Comparison of ENCODE assay signal across 22 mouse cellular contexts in the genomic region with DNA sequence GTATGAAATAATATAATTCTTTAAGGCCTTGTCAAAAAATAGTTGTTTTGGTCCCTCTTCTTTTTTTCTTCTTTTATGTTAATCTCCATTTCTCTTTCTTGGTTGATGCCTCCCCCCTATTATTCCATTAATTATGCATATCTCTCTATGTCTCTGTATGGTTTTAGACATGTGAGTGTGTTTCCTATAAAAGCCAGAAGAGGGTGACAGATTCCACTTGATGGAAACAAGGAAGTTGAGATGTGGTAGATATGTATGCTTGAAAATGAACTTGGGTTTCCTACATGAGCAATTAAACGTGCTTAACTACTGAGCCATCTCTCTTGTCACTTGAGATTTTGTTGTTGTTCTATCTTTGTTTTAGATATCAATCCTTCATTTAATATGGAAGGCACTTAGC. TPM values are rescaled to one million over a fixed set of nuclear protein-coding genes. Genes with fewer than 3 reads are reported as not detected.
A peak's percentile ranks its signal among the peaks of the same experiment; 100 is the strongest.
DNase-seq lines count a peak whose midpoint lies in the region; ATAC-seq and TF ChIP-seq lines count a peak whose summit lies in the region.
"Had no signal": no experiment of that assay in that cellular context is flagged by ENCODE, and none has a peak within 500 bp of the region (broad histone marks: within the 10 kb centered on the region; RNA-seq: fewer than 3 reads in every experiment).

No protein-coding gene starts in this region.

- no peaks in the 10 kb centered on the region for H3K4me1 ChIP-seq in intestine, postnatal 0 days (replicated peaks; ENCODE audit: control insufficient read depth, insufficient read depth, low read length)
- no peaks in the 10 kb centered on the region for H3K4me1 ChIP-seq in intestine, embryonic 15.5 days (replicated peaks)
- no peaks in the 10 kb centered on the region for H3K4me1 ChIP-seq in lung, postnatal 0 days (ENCODE audit: insufficient read depth, low read depth, low read length)
- H3K4me1 ChIP-seq: embryonic facial prominence, embryonic 12.5 days; limb, embryonic 13.5 days; midbrain, embryonic 12.5 days had no signal

- H3K27me3 ChIP-seq in intestine, postnatal 0 days (replicated peaks; ENCODE audit: control insufficient read depth, insufficient read depth, low read length), result no peaks in the 10 kb centered on the region
- H3K27me3 ChIP-seq in intestine, embryonic 15.5 days (replicated peaks), result no peaks in the 10 kb centered on the region
- no peaks in the 10 kb centered on the region for H3K27me3 ChIP-seq in lung, postnatal 0 days (replicated peaks; ENCODE audit: insufficient read depth, low read length)
- H3K27me3 ChIP-seq: embryonic facial prominence, embryonic 12.5 days; limb, embryonic 13.5 days; midbrain, embryonic 12.5 days had no signal

- peak; percentile 4 for DNase-seq in embryo, embryonic 10 days (ENCODE audit: low spot score)
- no peak for DNase-seq in embryo, embryonic 11 days
- peak; percentile 10 for DNase-seq in lung, postnatal 0 days (ENCODE audit: low spot score)
- no peak for DNase-seq in lung, postnatal 14 days
- peak; percentile 2 for DNase-seq in retina, embryonic 14.5 days (ENCODE audit: low spot score)
- no peak for DNase-seq in urinary bladder, adult 2 months (ENCODE audit: low spot score)
- DNase-seq: cerebellum, adult 11 months; gastrocnemius, postnatal 36 days; heart, postnatal 36 days; kidney, adult 2 months; lung, adult 18-20 months; spleen, adult 18-20 months; thymus, adult 2 months had no signal

- no peak overlapping the region for H3K9ac ChIP-seq in intestine, postnatal 0 days (ENCODE audit: low read depth, low read length)
- no peak overlapping the region for H3K9ac ChIP-seq in intestine, embryonic 15.5 days
- no peak overlapping the region for H3K9ac ChIP-seq in lung, postnatal 0 days (replicated peaks; ENCODE audit: low read depth)
- H3K9ac ChIP-seq: embryonic facial prominence, embryonic 12.5 days; limb, embryonic 13.5 days; midbrain, embryonic 12.5 days had no signal

- no peak overlapping the region for H3K4me2 ChIP-seq in intestine, postnatal 0 days (replicated peaks; ENCODE audit: low read depth)
- no peak overlapping the region for H3K4me2 ChIP-seq in intestine, embryonic 15.5 days (replicated peaks)
- H3K4me2 ChIP-seq in lung, postnatal 0 days (replicated peaks; ENCODE audit: low read depth, low read length), result no peak overlapping the region
- H3K4me2 ChIP-seq: embryonic facial prominence, embryonic 12.5 days; heart, embryonic 11.5 days; limb, embryonic 13.5 days; midbrain, embryonic 12.5 days had no signal

- H3K4me3 ChIP-seq in intestine, postnatal 0 days (ENCODE audit: low read depth, low read length), result no peak overlapping the region
- H3K4me3 ChIP-seq in intestine, embryonic 15.5 days (replicated peaks), result no peak overlapping the region
- H3K4me3 ChIP-seq in lung, postnatal 0 days (ENCODE audit: low read depth, low read length), result no peak overlapping the region
- H3K4me3 ChIP-seq: embryonic facial prominence, embryonic 12.5 days; limb, embryonic 13.5 days; midbrain, embryonic 12.5 days had no signal

- no peaks in the 10 kb centered on the region for H3K36me3 ChIP-seq in intestine, postnatal 0 days (ENCODE audit: control insufficient read depth, insufficient read depth)
- H3K36me3 ChIP-seq in intestine, embryonic 15.5 days, result no peaks in the 10 kb centered on the region
- H3K36me3 ChIP-seq in lung, postnatal 0 days (ENCODE audit: insufficient read depth, low read length), result no peaks in the 10 kb centered on the region
- H3K36me3 ChIP-seq: embryonic facial prominence, embryonic 12.5 days; limb, embryonic 13.5 days; midbrain, embryonic 12.5 days had no signal

- ATAC-seq in intestine, postnatal 0 days, result no peak
- no peak for ATAC-seq in intestine, embryonic 15.5 days
- ATAC-seq in lung, postnatal 0 days, result no peak
- ATAC-seq: hindbrain, embryonic 16.5 days had no signal

- TF ChIP-seq EP300 in lung, postnatal 0 days (IDR thresholded peaks at IDR 0.05), result no peak

- H3K9me3 ChIP-seq in intestine, postnatal 0 days (ENCODE audit: control insufficient read depth), result no peaks in the 10 kb centered on the region
- no peaks in the 10 kb centered on the region for H3K9me3 ChIP-seq in intestine, embryonic 15.5 days
- H3K9me3 ChIP-seq in lung, postnatal 0 days (ENCODE audit: low read length), result no peaks in the 10 kb centered on the region
- H3K9me3 ChIP-seq: embryonic facial prominence, embryonic 12.5 days; limb, embryonic 13.5 days; midbrain, embryonic 12.5 days had no signal

- H3K27ac ChIP-seq in intestine, postnatal 0 days (ENCODE audit: low read depth, low read length), result no peak overlapping the region
- H3K27ac ChIP-seq in intestine, embryonic 15.5 days, result no peak overlapping the region
- H3K27ac ChIP-seq in lung, postnatal 0 days (ENCODE audit: low read length), result no peak overlapping the region
- H3K27ac ChIP-seq: embryonic facial prominence, embryonic 12.5 days; limb, embryonic 13.5 days; midbrain, embryonic 12.5 days had no signal

- TF ChIP-seq CTCF in intestine, postnatal 0 days (IDR thresholded peaks at IDR 0.05; ENCODE audit: low read depth), result peak; percentile 67
- peak; percentile 45 for TF ChIP-seq CTCF in lung, postnatal 0 days (IDR thresholded peaks at IDR 0.05)

- 42% methylated on average over 1 of the region's 1 CpGs for WGBS in intestine, postnatal 0 days
- WGBS in intestine, embryonic 15.5 days, result 62% methylated on average over 1 of the region's 1 CpGs
- WGBS in lung, postnatal 0 days, result 36% methylated on average over 1 of the region's 1 CpGs

RNA-seq across cellular contexts. Expression of gene Sprr2h, which starts 8.8 kb away (rescaled TPM):
- polyA plus RNA-seq in intestine, postnatal 0 days (2015; fragmentation: Nextera tagmentation; extraction: Ambion mirVana), result not detected in 2 replicates
- not detected in 2 replicates for polyA plus RNA-seq in intestine, embryonic 15.5 days (2015; fragmentation: Nextera tagmentation; extraction: Ambion mirVana)
- not detected in 2 replicates for polyA plus RNA-seq in lung, postnatal 0 days (2015; fragmentation: Nextera tagmentation; extraction: Ambion mirVana)
- polyA plus RNA-seq in urinary bladder, adult 2 months (2012; rRNA removed), result not detected in 2 replicates
- polyA plus RNA-seq: embryonic facial prominence, embryonic 12.5 days; heart, embryonic 11.5 days; hindbrain, embryonic 16.5 days; kidney, adult 2 months; large intestine, adult 2 months; limb, embryonic 13.5 days; midbrain, embryonic 12.5 days; stomach, embryonic 14.5 days had no signal

RNA-seq across cellular contexts. Expression of gene Sprr2i, which starts 13.5 kb away (rescaled TPM):
- polyA plus RNA-seq in intestine, postnatal 0 days (2015; fragmentation: Nextera tagmentation; extraction: Ambion mirVana), result not detected in 2 replicates
- polyA plus RNA-seq in intestine, embryonic 15.5 days (2015; fragmentation: Nextera tagmentation; extraction: Ambion mirVana), result not detected in 2 replicates
- polyA plus RNA-seq in lung, postnatal 0 days (2015; fragmentation: Nextera tagmentation; extraction: Ambion mirVana), result not detected in 2 replicates
- polyA plus RNA-seq in urinary bladder, adult 2 months (2012; rRNA removed), result not detected in 2 replicates
- polyA plus RNA-seq: embryonic facial prominence, embryonic 12.5 days; heart, embryonic 11.5 days; hindbrain, embryonic 16.5 days; kidney, adult 2 months; large intestine, adult 2 months; limb, embryonic 13.5 days; midbrain, embryonic 12.5 days; stomach, embryonic 14.5 days had no signal

RNA-seq across cellular contexts. Expression of gene Sprr2j-ps, which starts 23.6 kb away (rescaled TPM):
- polyA plus RNA-seq in intestine, postnatal 0 days (2015; fragmentation: Nextera tagmentation; extraction: Ambion mirVana), result not detected in 2 replicates
- not detected in 2 replicates for polyA plus RNA-seq in intestine, embryonic 15.5 days (2015; fragmentation: Nextera tagmentation; extraction: Ambion mirVana)
- polyA plus RNA-seq in lung, postnatal 0 days (2015; fragmentation: Nextera tagmentation; extraction: Ambion mirVana), result not detected in 2 replicates
- polyA plus RNA-seq in urinary bladder, adult 2 months (2012; rRNA removed), result not detected in 2 replicates
- polyA plus RNA-seq: embryonic facial prominence, embryonic 12.5 days; heart, embryonic 11.5 days; hindbrain, embryonic 16.5 days; kidney, adult 2 months; large intestine, adult 2 months; limb, embryonic 13.5 days; midbrain, embryonic 12.5 days; stomach, embryonic 14.5 days had no signal

RNA-seq across cellular contexts. Expression of gene Sprr2f, which starts 29.3 kb away (rescaled TPM):
- polyA plus RNA-seq in intestine, postnatal 0 days (2015; fragmentation: Nextera tagmentation; extraction: Ambion mirVana), result not detected in 2 replicates
- polyA plus RNA-seq in intestine, embryonic 15.5 days (2015; fragmentation: Nextera tagmentation; extraction: Ambion mirVana), result not detected in 2 replicates
- not detected in 2 replicates for polyA plus RNA-seq in lung, postnatal 0 days (2015; fragmentation: Nextera tagmentation; extraction: Ambion mirVana)
- polyA plus RNA-seq in urinary bladder, adult 2 months (2012; rRNA removed), result 2.6 and 2.8 TPM in 2 replicates
- polyA plus RNA-seq: embryonic facial prominence, embryonic 12.5 days; heart, embryonic 11.5 days; hindbrain, embryonic 16.5 days; large intestine, adult 2 months; limb, embryonic 13.5 days; midbrain, embryonic 12.5 days; stomach, embryonic 14.5 days had no signal

RNA-seq across cellular contexts. Expression of gene Gm9774, which starts 34.9 kb away (rescaled TPM):
- 7.5 and 8.9 TPM in 2 replicates for polyA plus RNA-seq in intestine, postnatal 0 days (2015; fragmentation: Nextera tagmentation; extraction: Ambion mirVana)
- polyA plus RNA-seq in intestine, embryonic 15.5 days (2015; fragmentation: Nextera tagmentation; extraction: Ambion mirVana), result 7.7 and 9.0 TPM in 2 replicates
- 7.4 TPM in 2 replicates for polyA plus RNA-seq in lung, postnatal 0 days (2015; fragmentation: Nextera tagmentation; extraction: Ambion mirVana)
- 9.5 and 10.7 TPM in 2 replicates for polyA plus RNA-seq in urinary bladder, adult 2 months (2012; rRNA removed)

Comparison
In these comparisons a context has a peak if more than half of its experiments do, and no peak if none do; other contexts are left out.
1. DNase-seq: peak in embryo, embryonic 10 days (single experiment), lung, postnatal 0 days (single experiment) and retina, embryonic 14.5 days (single experiment); none in embryo, embryonic 11 days (single experiment), lung, postnatal 14 days (single experiment) and urinary bladder, adult 2 months (single experiment).